24 mouse cellular contexts compared by ENCODE assay signal in genomic region chr13:108047364-108047763, GRCm38 (mm10). TPM values are rescaled to one million over a fixed set of nuclear protein-coding genes. Genes with fewer than 3 reads are reported as not detected.
DNase-seq lines count a peak whose midpoint lies in the region; ATAC-seq and TF ChIP-seq lines count a peak whose summit lies in the region.
"Had no signal": no experiment of that assay in that cellular context is flagged by ENCODE, and none has a peak within 500 bp of the region (broad histone marks: within the 10 kb centered on the region; RNA-seq: fewer than 3 reads in every experiment).

No protein-coding gene starts in this region.

- no peaks in the 10 kb centered on the region for H3K27me3 ChIP-seq in lung, embryonic 14.5 days (ENCODE audit: insufficient read depth, low read length)
- H3K27me3 ChIP-seq in lung, postnatal 0 days (replicated peaks; ENCODE audit: insufficient read depth, low read length): no peaks in the 10 kb centered on the region
- no peaks in the 10 kb centered on the region for H3K27me3 ChIP-seq in hindbrain, embryonic 13.5 days
- H3K27me3 ChIP-seq: embryonic facial prominence, embryonic 13.5 days; limb, embryonic 15.5 days; liver, embryonic 13.5 days; stomach, embryonic 15.5 days had no signal

- WGBS in lung, embryonic 14.5 days: 71% methylated on average over 6 of the region's 6 CpGs
- WGBS in lung, postnatal 0 days: 70% methylated on average over 6 of the region's 6 CpGs
- 89% methylated on average over 6 of the region's 6 CpGs for WGBS in hindbrain, embryonic 13.5 days

- no peak overlapping the region for H3K9ac ChIP-seq in lung, embryonic 14.5 days
- no peak overlapping the region for H3K9ac ChIP-seq in lung, postnatal 0 days (replicated peaks; ENCODE audit: low read depth)
- H3K9ac ChIP-seq in hindbrain, embryonic 13.5 days: no peak overlapping the region
- H3K9ac ChIP-seq: embryonic facial prominence, embryonic 13.5 days; limb, embryonic 15.5 days; liver, embryonic 13.5 days; stomach, embryonic 15.5 days had no signal

- no peak overlapping the region for H3K4me3 ChIP-seq in lung, embryonic 14.5 days (ENCODE audit: low read depth, low read length)
- H3K4me3 ChIP-seq in lung, postnatal 0 days (ENCODE audit: low read depth, low read length): no peak overlapping the region
- H3K4me3 ChIP-seq in hindbrain, embryonic 13.5 days: no peak overlapping the region
- H3K4me3 ChIP-seq: embryonic facial prominence, embryonic 13.5 days; hindbrain, embryonic 10.5 days; limb, embryonic 15.5 days; liver, embryonic 13.5 days; stomach, embryonic 15.5 days had no signal

- H3K4me2 ChIP-seq in lung, embryonic 14.5 days: no peak overlapping the region
- H3K4me2 ChIP-seq in lung, postnatal 0 days (replicated peaks; ENCODE audit: low read depth, low read length): no peak overlapping the region
- H3K4me2 ChIP-seq in hindbrain, embryonic 13.5 days: no peak overlapping the region
- H3K4me2 ChIP-seq: embryonic facial prominence, embryonic 13.5 days; limb, embryonic 15.5 days; liver, embryonic 13.5 days; stomach, embryonic 15.5 days had no signal

- ATAC-seq in lung, embryonic 14.5 days (ENCODE audit: insufficient read depth): no peak
- ATAC-seq in lung, postnatal 0 days: no peak
- ATAC-seq in hindbrain, embryonic 13.5 days (ENCODE audit: low FRiP score): no peak
- ATAC-seq: hindbrain, embryonic 16.5 days had no signal

- H3K27ac ChIP-seq in lung, embryonic 14.5 days (ENCODE audit: low read depth): no peak overlapping the region
- H3K27ac ChIP-seq in lung, postnatal 0 days (ENCODE audit: low read length): no peak overlapping the region
- no peak overlapping the region for H3K27ac ChIP-seq in hindbrain, embryonic 13.5 days
- H3K27ac ChIP-seq: embryonic facial prominence, embryonic 13.5 days; hindbrain, embryonic 10.5 days; limb, embryonic 15.5 days; liver, embryonic 13.5 days; stomach, embryonic 15.5 days had no signal

- no peak for TF ChIP-seq EP300 in lung, postnatal 0 days (IDR thresholded peaks at IDR 0.05)

- H3K9me3 ChIP-seq in lung, embryonic 14.5 days (ENCODE audit: low read depth, low read length): no peaks in the 10 kb centered on the region
- H3K9me3 ChIP-seq in lung, postnatal 0 days (ENCODE audit: low read length): no peaks in the 10 kb centered on the region
- H3K9me3 ChIP-seq in hindbrain, embryonic 13.5 days: no peaks in the 10 kb centered on the region
- H3K9me3 ChIP-seq: embryonic facial prominence, embryonic 13.5 days; hindbrain, embryonic 10.5 days; limb, embryonic 15.5 days; liver, embryonic 13.5 days; stomach, embryonic 15.5 days had no signal

- TF ChIP-seq CTCF in lung, embryonic 14.5 days (IDR thresholded peaks at IDR 0.05; ENCODE audit: low read depth): no peak
- TF ChIP-seq CTCF in lung, postnatal 0 days (IDR thresholded peaks at IDR 0.05): no peak

- peak; percentile 22 for DNase-seq in heart, adult 11 months
- DNase-seq in heart, adult 9 months (ENCODE audit: low spot score in 2 of 2): no peak
- DNase-seq in lung, embryonic 14.5 days: peak; percentile 71
- DNase-seq in lung, postnatal 0 days (ENCODE audit: low spot score): no peak
- DNase-seq in MEL-GATA-1-ER (ENCODE audit: extremely low read depth, low read depth) (peak; percentile 80), NIH3T3 (ENCODE audit: low read depth) (peak; percentile 17)
- no peak for DNase-seq in cerebellum, adult 11-12 months
- DNase-seq: adrenal gland, postnatal 25 days; B cell, adult 2 months; cerebellum, adult 9-10 months; heart, postnatal 14 days; kidney, adult 2 months; kidney, postnatal 36 days; liver, embryonic 13.5 days; lung, adult 18-20 months; lung, postnatal 14 days; midbrain, embryonic 14.5 days; retina, postnatal 1 day had no signal

- peaks cover 12% of the 10 kb centered on the region; the same call in 1 of the 2 replicates for H3K4me1 ChIP-seq in lung, embryonic 14.5 days (ENCODE audit: insufficient read depth)
- H3K4me1 ChIP-seq in lung, postnatal 0 days (ENCODE audit: insufficient read depth, low read depth, low read length): peaks cover 17% of the 10 kb centered on the region; the same call in 1 of the 2 replicates
- H3K4me1 ChIP-seq in hindbrain, embryonic 13.5 days (replicated peaks): peaks cover 25% of the 10 kb centered on the region

- H3K36me3 ChIP-seq in lung, embryonic 14.5 days (ENCODE audit: insufficient read depth): peaks cover 14% of the 10 kb centered on the region
- H3K36me3 ChIP-seq in lung, postnatal 0 days (ENCODE audit: insufficient read depth, low read length): no peaks in the 10 kb centered on the region
- H3K36me3 ChIP-seq in hindbrain, embryonic 13.5 days: peaks cover 7% of the 10 kb centered on the region

RNA-seq across cellular contexts. Expression of gene Smim15, which starts 3.1 kb away (rescaled TPM):
- polyA plus RNA-seq in lung, embryonic 14.5 days (2014; fragmentation: Nextera tagmentation; extraction: Ambion mirVana): 68.2 and 70.0 TPM in 2 replicates
- 65.7 and 68.2 TPM in 2 replicates for polyA plus RNA-seq in lung, postnatal 0 days (2015; fragmentation: Nextera tagmentation; extraction: Ambion mirVana)
- polyA plus RNA-seq in hindbrain, embryonic 13.5 days (2015; fragmentation: Nextera tagmentation; extraction: Ambion mirVana): 37.5 and 42.9 TPM in 2 replicates

Comparison
In these comparisons a context has a peak if more than half of its experiments do, and no peak if none do; other contexts are left out.
1. DNase-seq: peak in heart, adult 11 months (single experiment), lung, embryonic 14.5 days (single experiment), MEL-GATA-1-ER (single experiment) and NIH3T3 (single experiment); none in heart, adult 9 months (0 of 2), lung, postnatal 0 days (single experiment) and cerebellum, adult 11-12 months (single experiment).